Mouse (Mus musculus): Measurements from ENCODE around the gene Hba-x.
A peak's percentile ranks its signal among the peaks of the same experiment; 100 is the strongest.
"Not testable (repeated sequence)": the region's sequence is repeated elsewhere in the genome, so short reads cannot be mapped to it uniquely, and the experiment has no call there.

Gene Hba-x

DNA sequence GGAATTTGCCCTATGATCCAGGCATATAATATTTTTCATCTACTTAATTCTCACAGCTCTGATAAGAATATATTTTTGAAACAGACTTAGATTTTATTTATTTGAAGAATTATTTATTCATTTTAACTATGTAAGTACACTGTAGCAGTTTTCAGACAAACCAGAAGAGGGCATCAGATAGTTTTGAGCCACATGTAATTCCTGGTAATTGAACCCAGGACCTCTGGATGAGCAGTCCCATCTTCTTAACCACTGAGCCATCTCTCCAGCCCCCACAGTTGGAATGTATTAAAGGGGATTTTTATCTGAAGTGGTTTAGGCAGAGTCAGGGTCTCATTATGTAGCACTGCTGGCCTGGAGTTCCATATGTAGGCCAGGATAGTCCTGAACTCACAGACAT lies 9.7 kb downstream of the Hba-x start:
- DNase-seq (ENCODE audit: low spot score) = not testable (repeated sequence)

DNA sequence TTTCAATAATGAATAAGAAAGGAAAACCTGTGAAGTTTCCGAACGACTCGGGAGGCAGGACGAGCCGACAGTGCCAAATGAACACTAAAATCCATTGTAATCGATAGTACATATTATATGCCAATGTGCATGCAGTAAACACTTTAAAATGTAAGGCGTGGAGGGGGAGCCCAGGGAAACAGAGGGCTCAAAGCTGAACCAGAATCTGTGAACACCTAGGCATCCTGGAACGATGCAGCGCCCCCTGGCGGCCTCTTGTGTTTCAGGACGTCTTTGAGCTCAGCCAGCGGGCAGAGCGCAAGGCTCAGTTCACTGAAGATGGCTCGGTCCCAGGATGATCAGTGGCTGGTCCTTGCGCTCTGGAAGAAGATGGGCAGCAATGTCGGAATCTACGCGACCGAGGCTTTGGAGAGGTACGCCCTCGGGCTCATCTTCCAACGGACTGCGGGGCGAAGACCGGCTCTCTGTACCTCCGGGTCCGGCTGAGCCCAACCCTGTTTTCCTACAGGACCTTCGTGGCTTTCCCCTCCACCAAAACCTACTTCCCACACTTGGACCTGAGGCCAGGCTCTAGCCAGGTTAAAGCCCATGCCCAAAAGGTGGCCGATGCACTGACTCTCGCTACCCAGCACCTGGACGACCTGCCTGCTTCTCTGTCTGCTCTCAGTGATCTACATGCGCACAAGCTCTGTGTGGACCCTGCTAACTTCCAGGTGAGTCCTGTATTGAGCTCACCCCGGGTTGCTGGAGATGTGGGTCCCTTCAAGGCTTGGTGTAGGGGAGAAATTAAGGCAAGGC lies 10.7 kb downstream of the Hba-x start, which contains the start of gene Hbq1b:
Gene Hbq1b (plus strand): TSS at position 271 of the 798 bp plus-strand sequence.
- peak; percentile 88 for DNase-seq (ENCODE audit: low spot score)

DNA sequence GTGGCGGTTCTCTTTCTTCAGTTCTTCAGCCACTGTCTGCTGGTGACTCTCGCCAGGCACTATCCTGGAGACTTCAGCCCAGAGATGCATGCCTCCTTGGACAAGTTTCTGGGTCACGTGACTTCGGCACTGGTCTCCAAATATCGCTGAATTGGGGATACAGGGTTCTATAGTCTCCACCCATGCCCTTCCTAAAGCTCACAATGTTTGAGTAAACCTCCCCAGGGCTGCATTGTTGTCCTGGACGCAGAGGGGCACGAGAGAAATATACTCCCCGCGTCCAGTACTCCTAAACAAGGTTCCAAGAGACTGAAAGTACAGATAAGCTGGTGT lies 11.3 kb downstream of the Hba-x start:
- no peak for DNase-seq (ENCODE audit: low spot score)

DNA sequence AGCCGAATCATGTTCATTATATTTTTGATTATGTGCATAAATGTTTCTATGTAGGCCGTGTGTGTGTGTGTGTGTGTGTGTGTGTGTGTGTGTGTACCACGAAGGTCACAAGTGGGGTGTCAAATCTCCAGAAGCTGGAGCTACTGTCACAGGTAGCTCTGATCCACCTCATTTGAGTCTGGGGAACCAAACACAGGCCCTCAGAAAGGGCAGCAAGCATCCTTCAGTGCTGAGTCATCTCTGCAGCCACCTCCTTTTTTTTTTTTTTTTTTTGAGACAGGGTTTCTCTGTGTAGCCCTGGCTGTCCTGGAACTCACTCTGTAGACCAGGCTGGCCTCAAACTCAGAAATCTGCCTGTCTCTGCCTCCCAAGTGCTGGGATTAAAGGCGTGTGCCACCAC lies 16.6 kb downstream of the Hba-x start:
- not testable (repeated sequence) for DNase-seq (ENCODE audit: low spot score)

DNA sequence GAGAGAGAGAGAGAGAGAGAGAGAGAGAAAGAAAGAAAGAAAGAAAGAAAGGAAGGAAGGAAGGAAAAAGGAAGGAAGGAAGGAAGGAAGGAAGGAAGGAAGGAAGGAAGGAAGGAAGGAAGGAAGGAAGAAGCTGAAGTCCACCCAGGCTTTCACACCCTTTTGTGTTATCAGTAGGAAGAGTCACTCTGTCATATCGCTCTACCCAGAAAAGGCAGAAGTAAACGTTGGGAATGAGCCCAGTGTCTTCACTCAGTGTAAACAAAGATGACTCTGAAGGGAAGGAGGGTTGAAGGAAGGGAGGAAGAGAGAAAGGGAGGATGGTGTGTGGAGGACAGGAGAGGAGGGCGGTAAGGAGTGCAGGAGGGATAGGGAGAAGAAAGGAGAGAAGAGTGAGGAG lies 17.3 kb downstream of the Hba-x start:
- not testable (repeated sequence) for DNase-seq (ENCODE audit: low spot score)

DNA sequence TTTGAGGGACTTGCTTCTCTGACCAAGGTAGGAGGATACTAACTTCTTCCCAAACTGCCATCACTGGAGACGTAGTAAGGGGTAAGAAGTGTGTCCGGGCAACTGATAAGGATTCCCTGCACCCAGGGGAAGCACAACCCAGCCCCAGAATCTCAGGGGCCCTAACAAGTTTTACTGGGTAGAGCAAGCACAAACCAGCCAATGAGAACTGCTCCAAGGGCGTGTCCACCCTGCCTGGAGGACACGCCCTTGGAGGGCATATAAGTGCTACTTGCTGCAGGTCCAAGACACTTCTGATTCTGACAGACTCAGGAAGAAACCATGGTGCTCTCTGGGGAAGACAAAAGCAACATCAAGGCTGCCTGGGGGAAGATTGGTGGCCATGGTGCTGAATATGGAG lies 20.0 kb downstream of the Hba-x start, which contains the start of gene Hba-a2:
Gene Hba-a2 (plus strand): TSS at position 287 of the 400 bp plus-strand sequence.
- not testable (repeated sequence) for DNase-seq (ENCODE audit: low spot score)

DNA sequence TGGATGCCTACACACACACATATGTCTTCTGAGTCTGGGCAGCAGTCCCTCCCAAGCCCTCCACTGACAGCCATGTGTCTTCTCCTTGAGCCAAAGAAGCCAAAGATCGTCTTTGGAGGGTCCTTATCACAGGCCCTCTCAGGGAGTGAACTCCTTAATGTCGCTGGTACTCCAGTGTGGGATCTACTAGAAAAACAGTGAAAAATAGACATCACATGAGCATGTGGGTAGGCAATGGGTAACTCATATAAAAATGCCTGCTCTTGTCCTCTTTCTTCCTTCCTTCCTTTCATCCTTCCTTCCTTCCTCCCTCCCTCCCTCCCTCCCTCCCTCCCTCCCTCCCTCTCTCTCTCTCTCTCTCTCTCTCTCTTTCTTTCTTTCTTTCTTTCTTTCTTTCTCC lies 21.2 kb downstream of the Hba-x start:
- not testable (repeated sequence) for DNase-seq (ENCODE audit: low spot score)

DNA sequence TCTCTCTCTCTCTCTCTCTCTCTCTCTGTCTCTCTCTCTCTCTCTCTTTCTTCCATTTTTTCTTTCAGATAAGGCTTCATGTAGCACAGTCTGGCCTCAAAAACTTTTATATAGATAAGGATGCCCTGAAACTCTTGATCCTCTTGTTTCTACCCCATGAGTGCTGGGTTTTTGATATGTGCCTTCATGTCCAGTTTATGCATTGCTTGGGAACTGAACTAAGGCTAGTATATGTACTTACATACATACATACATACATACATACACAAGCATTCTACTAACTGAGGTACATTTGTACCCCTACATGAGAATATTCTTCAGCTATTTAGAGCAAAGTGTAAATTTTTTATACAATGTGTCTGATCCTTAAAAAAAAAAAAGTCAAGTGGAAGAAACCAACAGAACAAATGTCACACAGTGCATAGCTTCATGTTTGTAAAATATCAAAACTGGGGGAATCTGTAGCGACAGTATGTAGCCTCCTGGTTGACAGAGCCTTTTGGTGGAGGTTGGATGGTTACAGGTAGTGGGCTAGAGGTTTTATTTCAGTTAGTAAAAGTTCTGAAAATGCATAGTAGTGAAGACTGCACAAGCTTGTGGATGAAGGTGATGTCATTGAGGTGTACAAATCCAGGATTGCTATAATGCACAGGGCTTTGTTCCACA lies 21.8 kb downstream of the Hba-x start:
- no peak for DNase-seq (ENCODE audit: low spot score)

DNA sequence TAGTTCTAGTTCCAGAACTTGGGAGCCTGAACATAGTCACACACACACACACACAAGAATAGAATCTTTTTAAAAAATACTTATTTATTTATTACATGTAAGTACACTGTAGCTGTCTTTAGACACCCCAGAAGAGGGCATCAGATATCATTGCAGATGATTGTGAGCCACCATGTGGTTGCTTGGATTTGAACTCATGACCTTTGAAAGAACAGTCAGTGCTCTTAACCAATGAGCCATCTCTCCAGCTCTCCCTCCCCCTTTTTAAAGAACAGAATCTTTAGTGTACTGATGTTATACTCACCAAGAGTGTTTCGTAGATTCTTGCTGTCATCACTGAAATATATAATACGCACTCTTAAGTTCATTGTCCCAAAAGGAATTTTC lies 22.3 kb downstream of the Hba-x start:
- DNase-seq (ENCODE audit: low spot score) = no peak

DNA sequence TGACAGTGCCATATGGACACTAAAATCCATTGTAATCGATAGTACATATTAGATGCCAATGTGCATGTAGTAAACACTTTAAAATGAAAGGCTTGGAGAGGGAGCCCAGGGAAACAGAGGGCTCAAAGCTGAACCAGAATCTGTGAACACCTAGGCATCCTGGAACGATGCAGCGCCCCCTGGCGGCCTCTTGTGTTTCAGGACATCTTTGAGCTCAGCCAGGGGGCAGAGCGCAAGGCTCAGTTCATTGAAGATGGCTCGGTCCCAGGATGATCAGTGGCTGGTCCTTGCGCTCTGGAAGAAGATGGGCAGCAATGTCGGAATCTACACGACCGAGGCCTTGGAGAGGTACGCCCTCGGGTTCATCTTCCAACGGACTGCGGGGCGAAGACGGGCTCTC lies 23.7 kb downstream of the Hba-x start, which contains the start of gene Hbq1a:
Gene Hbq1a (plus strand): TSS at position 205 of the 400 bp plus-strand sequence.
- peak; percentile 79 for DNase-seq (ENCODE audit: low spot score)

DNA sequence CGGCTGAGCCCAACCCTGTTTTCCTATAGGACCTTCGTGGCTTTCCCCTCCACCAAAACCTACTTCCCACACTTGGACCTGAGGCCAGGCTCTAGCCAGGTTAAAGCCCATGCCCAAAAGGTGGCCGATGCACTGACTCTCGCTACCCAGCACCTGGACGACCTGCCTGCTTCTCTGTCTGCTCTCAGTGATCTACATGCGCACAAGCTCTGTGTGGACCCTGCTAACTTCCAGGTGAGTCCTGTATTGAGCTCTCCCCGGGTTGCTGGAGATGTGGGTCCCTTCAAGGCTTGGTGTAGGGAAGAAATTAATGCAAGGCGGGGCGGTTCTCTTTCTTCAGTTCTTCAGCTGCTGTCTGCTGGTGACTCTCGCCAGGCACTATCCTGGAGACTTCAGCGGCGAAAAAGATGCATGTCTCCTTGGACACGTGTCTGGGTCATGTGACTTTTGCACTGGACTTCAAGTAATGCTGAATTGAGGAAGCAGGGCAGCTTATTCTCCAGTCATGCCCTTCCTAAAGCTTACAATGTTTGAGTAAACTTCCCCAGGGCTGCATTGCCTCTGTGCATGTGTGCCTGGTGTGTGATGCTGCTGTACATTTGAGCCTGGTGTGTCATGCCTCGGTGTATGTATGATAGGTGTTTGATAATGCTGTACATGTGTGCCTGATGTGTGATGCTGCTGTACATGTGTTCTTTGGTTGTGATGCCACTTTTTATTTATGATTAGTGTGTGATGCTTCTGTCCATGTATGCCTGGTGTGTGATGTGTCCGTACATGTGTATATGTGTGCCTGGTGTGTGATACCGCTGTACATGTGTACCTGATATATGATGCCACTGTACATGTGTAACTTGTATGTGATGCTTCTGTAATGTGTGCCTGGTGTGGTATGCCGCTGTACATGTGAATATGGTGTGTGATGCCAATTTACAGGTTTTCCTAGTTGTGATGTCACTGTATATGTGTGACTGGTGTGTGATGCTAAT lies 24.4 kb downstream of the Hba-x start:
- no peak for DNase-seq (ENCODE audit: low spot score)

DNA sequence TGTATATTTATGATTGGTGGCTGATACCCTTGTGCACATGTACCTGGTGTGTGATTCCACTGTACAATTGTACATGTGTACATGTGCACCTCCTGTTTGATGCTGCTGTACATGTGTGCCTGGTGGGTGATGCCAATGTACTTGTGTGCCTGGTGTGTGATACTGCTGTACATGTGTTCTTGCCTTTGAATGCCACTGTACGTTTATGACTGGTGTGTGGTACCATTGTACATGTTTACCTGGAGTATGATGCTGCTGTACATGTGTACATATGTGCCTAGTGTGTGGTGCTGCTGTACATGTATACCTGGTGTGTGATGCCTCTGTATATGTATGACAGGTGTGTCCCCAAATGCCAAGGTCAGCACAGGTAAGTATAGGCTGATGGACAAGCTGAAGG lies 25.3 kb downstream of the Hba-x start:
- no peak for DNase-seq (ENCODE audit: low spot score)

DNA sequence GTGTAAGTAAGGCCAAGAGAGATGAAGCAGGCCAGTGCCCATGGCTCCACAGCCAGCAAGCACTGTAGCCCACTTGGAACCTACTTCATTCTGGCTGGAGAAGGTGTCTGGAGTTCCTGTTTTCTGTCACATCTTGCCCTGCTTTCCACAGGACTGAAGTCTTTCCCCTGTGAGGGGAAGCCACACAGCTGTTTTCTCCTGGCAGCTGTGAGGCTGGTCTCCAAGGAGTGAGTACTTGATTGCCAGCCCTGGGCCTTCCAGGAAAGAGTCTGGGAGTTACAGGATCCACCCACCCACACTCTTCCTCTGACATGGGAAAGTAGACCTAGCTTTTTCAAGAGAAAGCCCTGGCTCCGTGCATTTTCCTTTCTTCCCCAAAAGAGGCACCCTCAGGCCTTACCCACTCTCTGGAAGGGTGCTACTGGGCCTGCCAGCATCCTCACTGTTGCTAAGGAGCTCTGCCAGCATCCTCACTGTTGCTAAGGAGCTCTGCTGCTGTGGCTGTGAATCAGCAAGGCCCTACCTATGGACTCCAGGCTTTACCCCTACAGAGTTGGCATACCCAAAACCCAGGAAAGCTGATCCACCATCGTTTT lies 26.7 kb downstream of the Hba-x start:
- DNase-seq (ENCODE audit: low spot score) = peak; percentile 38

DNA sequence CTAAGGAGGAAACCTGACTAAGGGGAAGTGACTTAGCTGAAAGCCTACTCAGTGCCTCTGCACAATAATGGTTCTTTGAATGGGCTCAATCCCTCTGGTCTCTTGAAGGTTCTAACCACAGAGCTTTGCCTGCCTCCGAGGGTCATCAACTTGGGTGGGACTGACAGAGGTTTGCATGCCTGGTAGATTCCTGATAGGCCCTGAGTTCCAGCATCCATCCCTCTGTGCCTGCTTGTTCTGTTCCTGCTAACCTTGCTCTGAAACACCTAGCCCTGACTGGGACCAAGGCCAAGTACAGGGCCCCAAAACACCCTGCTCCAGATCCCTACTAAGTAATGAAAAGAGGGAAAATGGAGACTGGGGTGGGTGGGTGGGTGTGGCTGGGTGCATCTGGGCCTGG lies 27.3 kb downstream of the Hba-x start:
- DNase-seq (ENCODE audit: low spot score) = no peak

DNA sequence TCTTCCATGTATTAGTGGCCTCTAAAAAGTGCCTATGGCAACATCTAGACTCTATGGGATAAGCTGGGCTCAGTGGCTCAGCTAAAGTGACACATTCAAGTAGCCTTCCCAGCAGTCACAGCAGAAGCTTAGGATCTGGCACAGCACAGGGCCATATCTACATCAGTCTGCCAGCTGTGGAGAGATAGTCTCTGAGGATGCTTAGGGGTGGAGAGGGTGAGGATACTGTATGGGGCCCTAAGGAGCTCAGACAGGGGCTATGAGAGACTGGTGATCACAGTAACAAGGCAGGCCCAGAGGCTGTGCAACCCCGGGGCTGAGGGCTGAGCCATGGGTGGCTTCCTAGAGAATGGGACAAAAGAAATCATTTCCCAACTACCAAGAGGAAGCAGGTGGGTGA lies 30.8 kb downstream of the Hba-x start:
- no peak for DNase-seq (ENCODE audit: low spot score)

DNA sequence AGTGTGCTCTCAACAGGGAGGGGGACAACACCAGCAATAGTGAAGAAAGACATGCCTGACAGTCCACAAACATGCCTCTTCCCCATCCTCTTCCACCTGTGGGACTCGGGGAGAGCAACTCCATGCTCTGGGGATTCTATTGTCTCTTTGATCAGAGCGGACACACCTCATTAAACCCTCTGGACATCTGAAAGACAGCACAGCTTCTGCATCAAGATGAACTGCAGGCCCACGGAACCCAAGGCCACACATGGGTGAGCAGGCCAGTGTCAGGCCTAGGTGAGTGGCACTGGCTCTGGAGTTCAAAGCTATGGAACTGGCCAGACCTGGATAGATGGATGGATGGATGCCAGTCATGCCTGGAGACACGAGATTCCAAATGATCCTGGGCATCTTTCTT lies 33.2 kb downstream of the Hba-x start:
- DNase-seq (ENCODE audit: low spot score) = no peak

DNA sequence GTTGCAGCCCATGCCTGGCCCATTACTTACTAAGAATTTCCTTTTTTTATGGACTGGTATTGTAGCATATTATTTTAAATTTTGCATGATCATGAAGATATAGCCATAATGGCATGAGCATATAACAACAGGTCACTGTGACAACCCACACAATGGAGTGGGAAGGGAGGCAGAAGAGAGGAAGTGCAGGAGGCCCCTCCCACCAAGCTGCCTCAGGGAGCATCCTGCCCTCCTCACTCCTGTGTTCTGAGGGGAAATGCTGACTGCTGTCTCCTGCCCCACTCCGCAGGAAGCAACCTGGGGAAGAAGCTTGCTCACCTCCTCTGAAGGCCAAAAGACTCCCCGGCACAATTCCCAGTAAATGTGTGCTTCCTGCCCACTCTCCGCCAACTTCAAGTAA lies 33.7 kb downstream of the Hba-x start:
- DNase-seq (ENCODE audit: low spot score) = no peak

DNA sequence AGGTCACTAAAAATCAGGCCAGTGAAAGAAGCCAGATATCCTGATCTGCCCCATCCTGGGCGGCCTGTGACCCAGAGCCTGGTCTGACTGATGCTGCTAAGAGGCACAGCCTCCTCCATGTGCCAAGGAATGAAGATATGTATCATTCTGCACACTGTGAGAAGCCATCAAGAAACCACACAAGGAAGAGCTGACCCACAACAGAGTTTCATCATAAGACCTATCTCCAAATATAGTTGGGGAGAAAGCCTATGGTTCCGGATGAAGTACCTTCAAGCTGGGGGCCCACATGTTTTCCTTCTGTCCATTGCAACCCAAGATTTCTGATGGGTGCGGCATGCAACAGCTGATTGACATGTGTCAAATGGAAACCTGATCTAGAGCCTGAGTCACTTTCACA lies 39.8 kb downstream of the Hba-x start:
- DNase-seq (ENCODE audit: low spot score) = no peak

DNA sequence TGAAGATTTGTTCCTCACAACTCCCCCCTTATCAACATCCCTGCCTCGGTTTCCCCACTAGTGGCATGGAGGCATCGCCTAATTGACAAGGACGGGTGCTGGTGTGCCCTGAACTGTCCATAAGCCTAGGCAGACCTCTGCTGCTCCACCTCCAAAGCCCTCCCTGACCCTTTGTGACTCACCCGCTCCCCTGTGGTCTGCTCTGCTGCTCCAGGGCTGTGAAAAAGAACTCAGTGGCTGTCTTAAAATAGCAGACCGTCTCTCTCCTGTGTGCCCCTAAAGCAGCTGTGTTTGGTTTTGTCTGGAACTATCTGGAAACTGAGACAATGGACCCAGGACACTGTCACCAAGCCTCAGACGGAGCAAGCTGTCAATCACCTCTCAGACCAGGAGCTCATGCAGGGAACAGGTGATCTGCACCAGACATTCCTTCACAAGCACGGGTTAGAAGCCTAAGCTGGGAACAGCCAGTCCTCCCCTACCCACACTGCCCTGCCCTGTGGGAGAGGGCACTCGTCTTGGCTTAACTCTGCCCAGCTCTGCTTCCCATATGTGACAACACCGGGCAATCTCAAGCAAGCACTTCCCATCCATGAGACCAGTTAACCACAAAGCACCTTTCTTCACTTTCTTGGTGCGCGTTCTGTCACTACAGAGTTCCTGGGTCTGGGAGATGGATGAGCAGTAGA lies 44.5 kb downstream of the Hba-x start:
- DNase-seq (ENCODE audit: low spot score) = no peak

DNA sequence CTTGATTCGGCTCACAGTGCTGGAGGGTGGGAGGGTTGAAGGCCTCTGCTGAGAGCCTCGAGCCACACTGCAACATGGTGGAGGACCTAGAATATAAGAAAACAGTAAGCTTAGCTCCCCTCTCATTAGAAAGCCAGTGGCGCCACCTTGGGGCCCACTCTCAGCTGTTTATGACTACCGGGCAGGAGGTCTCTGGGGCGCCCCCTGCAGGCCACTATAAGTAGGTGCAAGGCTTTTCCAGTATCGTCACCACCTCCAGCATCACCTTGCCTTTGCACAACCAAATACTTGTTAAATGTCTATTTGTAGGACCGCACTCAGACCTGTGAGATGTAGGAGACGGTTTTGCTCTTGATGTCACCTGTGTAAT lies 45.0 kb downstream of the Hba-x start:
- DNase-seq (ENCODE audit: low spot score) = peak; percentile 81

DNA sequence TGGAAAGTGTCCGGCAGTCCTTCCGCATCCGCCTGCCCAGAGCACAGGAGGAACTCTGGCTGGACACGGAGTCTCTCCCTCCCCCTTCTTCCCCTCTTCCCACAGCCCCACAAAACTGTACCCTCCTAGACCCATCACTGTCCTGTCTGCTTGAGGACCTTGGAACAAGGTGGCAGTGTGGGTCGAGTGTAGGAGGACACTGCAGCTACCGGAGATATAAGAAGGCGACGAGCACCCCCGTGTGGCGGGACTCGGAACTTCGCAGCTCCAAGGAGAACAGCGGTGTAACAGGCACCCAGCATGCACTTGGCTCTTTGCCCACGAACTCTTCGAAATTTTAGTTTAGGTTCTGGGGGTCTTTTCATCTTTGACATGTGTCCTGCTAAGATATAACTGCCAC lies 48.4 kb downstream of the Hba-x start:
- peak; percentile 87 for DNase-seq (ENCODE audit: low spot score)
